ENCODE assay signal across 17 mouse cellular contexts in the genomic region with DNA sequence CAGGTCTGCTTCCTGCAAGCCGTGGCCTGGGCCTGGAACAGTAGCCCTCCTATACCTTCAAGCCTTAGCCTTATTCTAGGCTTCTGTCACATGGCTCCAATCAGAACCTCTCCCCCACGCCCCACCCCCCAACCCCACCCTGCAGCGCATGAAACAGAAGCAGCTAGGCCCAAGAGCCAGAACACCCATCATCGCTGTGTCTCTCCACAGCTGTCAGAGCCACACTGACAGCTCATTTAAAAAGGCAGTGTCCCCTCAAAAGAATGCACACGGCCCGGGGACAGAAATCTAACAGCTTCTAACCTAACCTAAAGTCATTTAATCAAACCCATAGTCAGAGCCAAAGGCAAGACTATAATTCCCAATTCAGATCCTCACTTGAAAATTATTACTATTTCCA. TPM values are rescaled to one million over a fixed set of nuclear protein-coding genes. Genes with fewer than 3 reads are reported as not detected.
A peak's percentile ranks its signal among the peaks of the same experiment; 100 is the strongest.
DNase-seq lines count a peak whose midpoint lies in the region; ATAC-seq lines count a peak whose summit lies in the region.
"Had no signal": no experiment of that assay in that cellular context is flagged by ENCODE, and none has a peak within 500 bp of the region (broad histone marks: within the 10 kb centered on the region; RNA-seq: fewer than 3 reads in every experiment).

No protein-coding gene starts in this region.

- no peak overlapping the region for H3K9ac ChIP-seq in forebrain, embryonic 13.5 days
- H3K9ac ChIP-seq in forebrain, embryonic 15.5 days (replicated peaks), result no peak overlapping the region
- no peak overlapping the region for H3K9ac ChIP-seq in lung, embryonic 15.5 days
- no peak overlapping the region for H3K9ac ChIP-seq in midbrain, embryonic 16.5 days (ENCODE audit: low read depth, low read length)
- H3K9ac ChIP-seq in midbrain, embryonic 11.5 days (ENCODE audit: low read length), result no peak overlapping the region
- H3K9ac ChIP-seq: embryonic facial prominence, embryonic 13.5 days; hindbrain, embryonic 15.5 days; limb, embryonic 15.5 days; liver, embryonic 13.5 days; stomach, embryonic 15.5 days had no signal

- no peaks in the 10 kb centered on the region for H3K4me1 ChIP-seq in forebrain, embryonic 13.5 days
- peaks cover 2% of the 10 kb centered on the region; the same call in 1 of the 2 replicates for H3K4me1 ChIP-seq in forebrain, embryonic 15.5 days
- H3K4me1 ChIP-seq in lung, embryonic 15.5 days, result no peaks in the 10 kb centered on the region
- peaks cover 5% of the 10 kb centered on the region; the same call in 1 of the 2 replicates for H3K4me1 ChIP-seq in midbrain, embryonic 16.5 days (ENCODE audit: control insufficient read depth, insufficient read depth, low read length)
- no peaks in the 10 kb centered on the region for H3K4me1 ChIP-seq in midbrain, embryonic 11.5 days (ENCODE audit: control insufficient read depth, insufficient read depth, low read length)
- H3K4me1 ChIP-seq: hindbrain, embryonic 15.5 days; limb, embryonic 15.5 days; liver, embryonic 13.5 days; stomach, embryonic 15.5 days had no signal

- WGBS in forebrain, embryonic 13.5 days, result 83% methylated on average over 6 of the region's 6 CpGs
- 81% methylated on average over 6 of the region's 6 CpGs for WGBS in forebrain, embryonic 15.5 days
- 37% methylated on average over 6 of the region's 6 CpGs for WGBS in lung, embryonic 15.5 days
- 73% methylated on average over 6 of the region's 6 CpGs for WGBS in midbrain, embryonic 16.5 days
- WGBS in midbrain, embryonic 11.5 days, result 82% methylated on average over 6 of the region's 6 CpGs

- H3K9me3 ChIP-seq in forebrain, embryonic 13.5 days (replicated peaks), result no peaks in the 10 kb centered on the region
- H3K9me3 ChIP-seq in forebrain, embryonic 15.5 days, result no peaks in the 10 kb centered on the region
- no peaks in the 10 kb centered on the region for H3K9me3 ChIP-seq in lung, embryonic 15.5 days
- H3K9me3 ChIP-seq in midbrain, embryonic 16.5 days (replicated peaks; ENCODE audit: control insufficient read depth, low read length, poor library complexity, severe bottlenecking), result no peaks in the 10 kb centered on the region
- H3K9me3 ChIP-seq in midbrain, embryonic 11.5 days (ENCODE audit: control insufficient read depth, low read length), result no peaks in the 10 kb centered on the region
- H3K9me3 ChIP-seq: embryonic facial prominence, embryonic 13.5 days; G1E; hindbrain, embryonic 15.5 days; limb, embryonic 15.5 days; liver, embryonic 13.5 days; stomach, embryonic 15.5 days had no signal

- H3K27ac ChIP-seq in forebrain, embryonic 13.5 days, result no peak overlapping the region
- H3K27ac ChIP-seq in forebrain, embryonic 15.5 days (replicated peaks), result no peak overlapping the region
- no peak overlapping the region for H3K27ac ChIP-seq in lung, embryonic 15.5 days
- H3K27ac ChIP-seq in midbrain, embryonic 16.5 days (ENCODE audit: low read length), result no peak overlapping the region
- no peak overlapping the region for H3K27ac ChIP-seq in midbrain, embryonic 11.5 days (ENCODE audit: low read depth, low read length)
- H3K27ac ChIP-seq: embryonic facial prominence, embryonic 13.5 days; hindbrain, embryonic 15.5 days; kidney, postnatal 0 days; limb, embryonic 15.5 days; liver, embryonic 13.5 days; macrophage; stomach, embryonic 15.5 days had no signal

- H3K36me3 ChIP-seq in forebrain, embryonic 13.5 days (ENCODE audit: poor library complexity, severe bottlenecking), result no peaks in the 10 kb centered on the region
- H3K36me3 ChIP-seq in forebrain, embryonic 15.5 days, result no peaks in the 10 kb centered on the region
- peaks cover 35% of the 10 kb centered on the region for H3K36me3 ChIP-seq in lung, embryonic 15.5 days
- no peaks in the 10 kb centered on the region for H3K36me3 ChIP-seq in midbrain, embryonic 16.5 days (ENCODE audit: control insufficient read depth, insufficient read depth, low read length)
- H3K36me3 ChIP-seq in midbrain, embryonic 11.5 days (ENCODE audit: control insufficient read depth, insufficient read depth, low read length), result no peaks in the 10 kb centered on the region
- H3K36me3 ChIP-seq: hindbrain, embryonic 15.5 days had no signal

- ATAC-seq in forebrain, embryonic 13.5 days, result 0 out of 2 replicates have a peak, but pooled peaks have one; percentile 11
- no peak for ATAC-seq in forebrain, embryonic 15.5 days (replicated peaks)
- peak; percentile 68 for ATAC-seq in lung, embryonic 15.5 days (ENCODE audit: borderline replicate concordance, extremely low read depth, low FRiP score, low TSS enrichment)
- ATAC-seq in midbrain, embryonic 16.5 days, result peak; percentile 3; the same call in 1 of the 2 replicates
- no peak for ATAC-seq in midbrain, embryonic 11.5 days (ENCODE audit: low FRiP score)

- no peaks in the 10 kb centered on the region for H3K27me3 ChIP-seq in forebrain, embryonic 13.5 days
- no peaks in the 10 kb centered on the region for H3K27me3 ChIP-seq in forebrain, embryonic 15.5 days
- no peaks in the 10 kb centered on the region for H3K27me3 ChIP-seq in lung, embryonic 15.5 days
- H3K27me3 ChIP-seq in midbrain, embryonic 16.5 days (ENCODE audit: control insufficient read depth, insufficient read depth, low read depth, low read length), result no peaks in the 10 kb centered on the region
- H3K27me3 ChIP-seq in midbrain, embryonic 11.5 days (ENCODE audit: control insufficient read depth, insufficient read depth, low read length), result no peaks in the 10 kb centered on the region
- H3K27me3 ChIP-seq: embryonic facial prominence, embryonic 13.5 days; hindbrain, embryonic 15.5 days; limb, embryonic 15.5 days; liver, embryonic 13.5 days; stomach, embryonic 15.5 days had no signal

- H3K4me3 ChIP-seq in forebrain, embryonic 13.5 days, result no peak overlapping the region
- no peak overlapping the region for H3K4me3 ChIP-seq in forebrain, embryonic 15.5 days
- H3K4me3 ChIP-seq in lung, embryonic 15.5 days, result no peak overlapping the region
- no peak overlapping the region for H3K4me3 ChIP-seq in midbrain, embryonic 16.5 days (ENCODE audit: low read depth, low read length)
- no peak overlapping the region for H3K4me3 ChIP-seq in midbrain, embryonic 11.5 days (ENCODE audit: low read depth, low read length)
- H3K4me3 ChIP-seq: embryonic facial prominence, embryonic 13.5 days; hindbrain, embryonic 15.5 days; limb, embryonic 15.5 days; liver, embryonic 13.5 days; stomach, embryonic 15.5 days had no signal

- no peak for DNase-seq in lung, postnatal 25 days (ENCODE audit: low spot score)
- DNase-seq in midbrain, embryonic 11.5 days (ENCODE audit: low spot score, missing footprints), result no peak
- DNase-seq in heart, adult 9 months (ENCODE audit: low spot score in 2 of 2), result no peak
- no peak for DNase-seq in frontal cortex, adult 2 months (ENCODE audit: extremely low spot score in 1 of 2, low spot score in 1 of 2)

- H3K4me2 ChIP-seq in forebrain, embryonic 13.5 days, result no peak overlapping the region
- H3K4me2 ChIP-seq in forebrain, embryonic 15.5 days (replicated peaks), result no peak overlapping the region
- no peak overlapping the region for H3K4me2 ChIP-seq in lung, embryonic 15.5 days
- no peak overlapping the region for H3K4me2 ChIP-seq in midbrain, embryonic 16.5 days (ENCODE audit: low read length)
- H3K4me2 ChIP-seq in midbrain, embryonic 11.5 days, result no peak overlapping the region
- H3K4me2 ChIP-seq: embryonic facial prominence, embryonic 13.5 days; heart, embryonic 11.5 days; hindbrain, embryonic 15.5 days; limb, embryonic 15.5 days; liver, embryonic 13.5 days; stomach, embryonic 15.5 days had no signal

RNA-seq across cellular contexts. Expression of gene Hadh, which starts 34.8 kb away (rescaled TPM):
- polyA plus RNA-seq in forebrain, embryonic 13.5 days (2015; fragmentation: Nextera tagmentation; extraction: Ambion mirVana), result 37.2 and 40.9 TPM in 2 replicates
- 22.3 and 25.3 TPM in 2 replicates for polyA plus RNA-seq in forebrain, embryonic 15.5 days (2015; fragmentation: Nextera tagmentation; extraction: Ambion mirVana)
- polyA plus RNA-seq in lung, embryonic 15.5 days (2015; fragmentation: Nextera tagmentation; extraction: Ambion mirVana), result 106 and 108 TPM in 2 replicates
- 19.1 and 19.7 TPM in 2 replicates for polyA plus RNA-seq in midbrain, embryonic 16.5 days (2015; fragmentation: Nextera tagmentation; extraction: Ambion mirVana)
- 66.5 and 71.6 TPM in 2 replicates for polyA plus RNA-seq in midbrain, embryonic 11.5 days (2014; fragmentation: Nextera tagmentation; extraction: Ambion mirVana)
- polyA plus RNA-seq in frontal cortex, adult 2 months (2012; rRNA removed), result 40.2 and 40.8 TPM in 2 replicates

Comparison
In these comparisons a context has a peak if more than half of its experiments do, and no peak if none do; other contexts are left out.
1. ATAC-seq: peak in forebrain, embryonic 13.5 days (single experiment), lung, embryonic 15.5 days (single experiment) and midbrain, embryonic 16.5 days (single experiment); none in forebrain, embryonic 15.5 days (single experiment) and midbrain, embryonic 11.5 days (single experiment).